Mouse (Mus musculus): Measurements from ENCODE around the gene Dnaaf2. TPM values are rescaled to one million over a fixed set of nuclear protein-coding genes. Genes with fewer than 3 reads are reported as not detected.

Dnaaf2 gene
- polyA plus RNA-seq, 1 experiment = 1.9 TPM

DNA sequence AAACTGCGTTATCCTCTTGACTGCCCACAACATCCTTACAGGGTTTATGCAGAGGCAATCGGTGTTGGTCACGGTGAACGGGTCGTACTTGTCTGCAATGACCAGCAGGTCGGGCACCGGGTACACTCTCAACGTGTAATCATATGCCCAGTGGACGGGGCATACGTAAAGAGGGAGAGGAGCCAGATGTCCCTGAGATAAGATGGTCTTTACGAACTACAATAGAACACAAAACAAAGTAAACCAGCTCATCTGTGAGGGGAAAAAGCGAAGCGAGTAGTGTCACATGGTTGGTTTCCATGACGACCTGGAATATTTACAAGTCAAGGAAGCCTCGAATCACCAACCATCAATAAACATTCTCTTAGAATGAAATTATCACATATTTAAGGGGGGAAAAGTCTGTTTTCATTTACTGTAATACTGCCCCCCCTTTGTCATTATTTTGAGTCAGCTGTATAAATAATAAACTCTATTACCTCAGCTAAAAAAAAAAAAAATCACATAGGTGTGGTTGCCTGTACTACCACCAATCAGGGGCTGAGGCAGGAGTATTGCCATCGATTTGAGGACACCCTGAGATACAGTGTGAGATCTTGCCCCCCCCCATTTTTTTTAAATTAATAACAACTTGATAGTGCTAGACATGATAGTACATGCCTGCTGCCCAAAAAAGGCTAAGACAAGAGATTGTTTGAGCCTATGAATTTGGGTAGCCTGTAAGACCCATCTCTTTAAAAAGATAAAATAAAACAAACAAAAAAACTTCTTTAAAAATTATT, 6.0 kb upstream of the Dnaaf2 start, which contains the start of gene Gm49384:
Gene Gm49384, minus strand, starts transcription at position 216 of the 782 bp plus-strand sequence.
- Histone ChIP-seq H3K27ac (ENCODE audit: insufficient read depth, low read length) (no peak within 1 kb of the TSS), H3K4me1 (ENCODE audit: control insufficient read depth, insufficient read depth, low read length) (peaks cover under 1% of the 10 kb centered on the region; the same call in 1 of the 2 replicates), H3K4me3 (ENCODE audit: insufficient read depth, low read length) (no peak within 1 kb of the TSS)
- TF ChIP-seq CTCF (IDR thresholded peaks at IDR 0.05; ENCODE audit: borderline replicate concordance, insufficient read depth, low read length) (no peak), POLR2A (IDR thresholded peaks at IDR 0.05; ENCODE audit: low read depth, low read length) (no peak)

DNA sequence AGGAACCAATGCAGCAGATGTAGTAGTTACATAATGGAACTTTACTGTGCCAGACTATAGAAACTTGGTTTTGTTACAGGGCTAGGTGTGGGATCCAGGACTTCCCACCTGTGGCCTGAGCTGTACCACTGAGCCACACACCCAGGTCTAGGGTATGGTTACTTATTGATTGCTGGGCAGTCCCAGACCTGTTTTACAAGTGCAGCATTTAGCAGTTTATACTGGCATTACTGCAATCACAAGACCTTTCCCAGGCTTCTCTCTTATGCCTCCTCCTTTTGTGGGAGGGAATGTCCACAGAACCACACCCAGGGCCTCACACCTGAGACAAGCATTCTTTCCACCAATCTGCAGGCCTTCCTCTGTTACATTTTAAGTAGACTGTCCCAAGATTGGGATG, 756 bp upstream of the Dnaaf2 start:
- TF ChIP-seq POLR2A (IDR thresholded peaks at IDR 0.05; ENCODE audit: low read depth, low read length) (no peak), CTCF (IDR thresholded peaks at IDR 0.05; ENCODE audit: borderline replicate concordance, insufficient read depth, low read length) (no peak)
- Histone ChIP-seq H3K4me1 (ENCODE audit: control insufficient read depth, insufficient read depth, low read length) (peaks cover 5% of the 10 kb centered on the region), H3K27ac (ENCODE audit: insufficient read depth, low read length) (no peak overlapping the region), H3K4me3 (ENCODE audit: insufficient read depth, low read length) (0 out of 2 replicates have a peak overlapping the region, but pooled peaks have one; percentile 9)

DNA sequence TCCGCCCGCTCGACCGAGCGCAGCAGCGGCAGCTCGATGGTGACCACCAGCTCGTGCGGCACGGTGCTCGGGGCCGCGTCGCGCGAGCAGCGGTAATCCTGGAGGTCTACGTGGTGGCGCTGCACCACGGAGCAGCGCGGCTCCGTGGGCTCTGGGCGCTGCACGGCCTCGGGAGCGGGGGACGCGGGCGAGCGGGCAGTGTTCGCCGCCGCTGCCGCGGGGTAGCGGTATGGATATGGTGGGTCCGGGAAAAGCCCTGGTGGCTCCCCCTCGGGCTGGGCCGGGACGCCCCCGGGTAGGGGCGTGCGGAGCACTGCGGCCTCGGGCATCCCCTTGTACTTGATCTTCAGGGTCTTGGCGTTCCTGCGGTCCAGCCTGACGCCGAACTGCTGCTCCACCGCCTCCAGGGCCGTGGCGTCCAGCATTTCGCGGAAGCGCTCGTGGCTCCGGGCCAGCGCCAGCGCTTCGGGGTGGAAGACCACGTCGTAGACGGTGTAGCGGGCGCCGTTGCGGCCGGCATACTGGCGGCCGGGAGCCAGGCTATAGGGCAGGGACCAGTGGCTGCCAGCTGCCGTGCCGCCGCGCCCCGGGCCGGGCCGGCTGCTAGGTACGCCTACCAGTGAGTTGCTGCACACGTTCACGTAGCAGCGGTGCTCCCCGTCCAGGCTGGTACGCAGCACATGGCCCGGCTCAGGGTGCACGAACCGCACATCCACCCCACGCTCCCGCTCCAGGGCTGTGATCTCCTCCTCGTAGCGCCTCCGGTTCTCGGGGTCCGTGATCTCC, 658 bp downstream of the Dnaaf2 start:
- TF ChIP-seq POLR2A (IDR thresholded peaks at IDR 0.05; ENCODE audit: low read depth, low read length) (no peak), CTCF (IDR thresholded peaks at IDR 0.05; ENCODE audit: borderline replicate concordance, insufficient read depth, low read length) (no peak)
- H3K27ac ChIP-seq (ENCODE audit: insufficient read depth, low read length) = peak overlapping the region; percentile 77
- H3K4me1 ChIP-seq (ENCODE audit: control insufficient read depth, insufficient read depth, low read length) = peaks cover 5% of the 10 kb centered on the region
- peak overlapping the region; percentile 59 for H3K4me3 ChIP-seq (ENCODE audit: insufficient read depth, low read length)

DNA sequence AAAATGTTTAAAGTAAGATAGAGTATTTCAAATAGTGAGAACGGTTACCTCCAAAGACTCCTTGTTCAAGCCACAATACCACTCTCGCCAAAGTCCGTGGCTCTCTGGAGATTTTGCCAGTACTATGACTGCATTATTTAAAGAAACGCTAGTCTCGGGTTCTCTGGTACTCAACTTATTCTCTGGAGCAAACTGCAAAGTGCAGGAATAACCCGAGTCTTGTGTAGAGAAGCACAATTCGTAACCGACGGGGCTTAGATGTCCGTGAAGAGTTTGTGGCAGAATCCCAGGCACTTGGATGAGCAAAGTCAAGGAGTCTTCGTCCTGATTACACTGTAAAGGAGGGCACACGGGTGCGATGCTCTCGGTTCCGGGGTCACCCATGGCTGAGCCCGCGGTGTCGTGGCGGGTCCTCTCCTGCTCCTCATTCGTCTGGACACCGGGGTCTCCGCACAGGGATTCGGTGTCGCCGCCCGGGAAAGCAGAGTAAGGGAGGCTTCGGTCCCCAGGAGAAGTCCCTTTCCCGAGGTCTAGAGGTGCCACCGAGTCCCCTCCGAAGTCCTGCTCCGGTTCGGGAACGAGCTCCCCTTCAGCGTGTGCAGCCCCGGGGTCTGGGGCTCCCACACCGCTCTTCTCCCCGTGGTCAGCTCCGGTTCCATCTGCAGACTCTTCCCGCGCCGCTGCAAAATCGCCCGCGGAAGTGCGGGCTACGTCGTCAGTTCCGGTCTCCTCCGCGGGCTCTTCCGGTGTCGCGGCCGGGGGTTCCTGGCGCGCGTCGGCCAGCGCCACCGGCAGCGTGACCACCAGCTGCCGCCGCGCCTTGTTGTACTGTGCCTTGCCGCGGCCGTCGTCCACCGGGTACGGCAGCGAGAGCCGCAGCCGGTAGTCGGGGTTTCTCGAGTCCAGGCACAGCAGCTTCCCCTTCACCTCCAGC, 1.5 kb downstream of the Dnaaf2 start, which contains the start of gene Gm49383:
Gene Gm49383, minus strand, starts transcription at position 661 of the 934 bp plus-strand sequence.
- peak; percentile 94 for TF ChIP-seq POLR2A (IDR thresholded peaks at IDR 0.05; ENCODE audit: low read depth, low read length)
- TF ChIP-seq CTCF (IDR thresholded peaks at IDR 0.05; ENCODE audit: borderline replicate concordance, insufficient read depth, low read length) = no peak
- H3K4me1 ChIP-seq (ENCODE audit: control insufficient read depth, insufficient read depth, low read length) = peaks cover 5% of the 10 kb centered on the region
- H3K27ac ChIP-seq (ENCODE audit: insufficient read depth, low read length) = peak within 1 kb of the TSS; percentile 77
- H3K4me3 ChIP-seq (ENCODE audit: insufficient read depth, low read length) = peak within 1 kb of the TSS; percentile 59

DNA sequence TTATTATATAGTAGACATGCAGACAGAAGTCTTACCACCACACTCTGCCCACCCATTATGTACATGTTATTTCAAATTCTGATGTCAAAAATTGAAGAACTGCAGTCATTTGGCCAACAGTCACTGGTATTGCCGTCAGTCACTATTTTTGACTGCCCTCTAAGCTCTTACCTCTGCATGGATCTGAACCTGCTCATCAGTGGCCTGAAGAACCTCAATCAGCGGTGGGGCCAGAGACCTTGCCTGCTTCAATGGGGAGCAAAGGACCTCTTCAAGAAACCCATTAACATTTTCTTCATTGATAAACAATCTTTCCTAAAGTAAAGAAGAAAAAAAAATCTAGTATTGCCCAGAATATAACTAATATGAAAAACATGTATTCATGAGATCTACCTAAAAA, 5.6 kb downstream of the Dnaaf2 start:
- H3K27ac ChIP-seq (ENCODE audit: insufficient read depth, low read length) = no peak overlapping the region
- H3K4me3 ChIP-seq (ENCODE audit: insufficient read depth, low read length) = no peak overlapping the region

DNA sequence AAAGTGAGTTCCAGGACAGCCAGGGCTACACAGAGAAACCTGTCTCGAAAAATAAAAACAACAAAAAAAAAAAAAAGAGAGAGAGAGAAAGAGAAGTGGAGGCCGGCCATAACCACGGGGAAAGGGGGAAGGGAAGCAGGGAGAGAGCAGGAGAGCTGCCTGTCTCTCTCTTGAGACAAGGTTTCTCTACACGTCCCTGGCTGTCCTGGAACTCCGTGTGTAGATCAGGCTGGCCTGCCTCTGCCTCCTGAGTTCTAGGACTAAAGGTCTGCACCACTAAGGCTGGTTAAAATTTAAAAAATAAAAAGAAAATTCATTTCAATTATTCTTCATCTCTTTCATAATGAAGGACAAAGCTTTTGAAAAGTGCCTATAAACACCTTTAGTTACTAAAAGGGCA, 6.8 kb downstream of the Dnaaf2 start:
- H3K27ac ChIP-seq (ENCODE audit: insufficient read depth, low read length) = no peak overlapping the region
- H3K4me1 ChIP-seq (ENCODE audit: control insufficient read depth, insufficient read depth, low read length) = peaks cover 3% of the 10 kb centered on the region; the same call in 1 of the 2 replicates
- H3K4me3 ChIP-seq (ENCODE audit: insufficient read depth, low read length) = no peak overlapping the region
- TF ChIP-seq CTCF (IDR thresholded peaks at IDR 0.05; ENCODE audit: borderline replicate concordance, insufficient read depth, low read length) (no peak), POLR2A (IDR thresholded peaks at IDR 0.05; ENCODE audit: low read depth, low read length) (no peak)

More for the DNA sequence above, 5.6 kb downstream of the Dnaaf2 start:
- H3K4me1 ChIP-seq (ENCODE audit: control insufficient read depth, insufficient read depth, low read length) = no peaks in the 10 kb centered on the region
- TF ChIP-seq POLR2A (IDR thresholded peaks at IDR 0.05; ENCODE audit: low read depth, low read length) = no peak
- TF ChIP-seq CTCF (IDR thresholded peaks at IDR 0.05; ENCODE audit: borderline replicate concordance, insufficient read depth, low read length) = no peak

DNA sequence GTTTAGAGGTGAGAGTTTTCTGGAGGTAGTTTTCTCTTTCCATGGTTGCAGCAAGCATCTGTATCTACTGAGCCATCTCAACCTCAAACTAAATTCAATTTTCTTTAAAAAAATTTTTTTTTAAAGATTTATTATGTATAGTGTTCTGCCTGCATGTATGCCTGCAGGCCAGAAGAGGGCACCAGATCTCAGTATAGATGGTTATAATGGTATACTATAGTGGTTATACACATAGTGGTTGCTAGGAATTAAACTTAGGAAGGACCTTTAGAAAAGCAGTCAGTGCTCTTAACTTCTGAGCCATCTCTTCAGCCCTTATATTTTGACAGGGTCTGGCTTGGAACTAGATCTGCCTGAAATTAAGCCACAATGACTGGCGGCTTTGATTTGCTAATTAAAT, 7.7 kb downstream of the Dnaaf2 start:
- peaks cover 3% of the 10 kb centered on the region; the same call in 1 of the 2 replicates for H3K4me1 ChIP-seq (ENCODE audit: control insufficient read depth, insufficient read depth, low read length)
- TF ChIP-seq POLR2A (IDR thresholded peaks at IDR 0.05; ENCODE audit: low read depth, low read length) = no peak
- no peak for TF ChIP-seq CTCF (IDR thresholded peaks at IDR 0.05; ENCODE audit: borderline replicate concordance, insufficient read depth, low read length)
- no peak overlapping the region for H3K27ac ChIP-seq (ENCODE audit: insufficient read depth, low read length)
- no peak overlapping the region for H3K4me3 ChIP-seq (ENCODE audit: insufficient read depth, low read length)

DNA sequence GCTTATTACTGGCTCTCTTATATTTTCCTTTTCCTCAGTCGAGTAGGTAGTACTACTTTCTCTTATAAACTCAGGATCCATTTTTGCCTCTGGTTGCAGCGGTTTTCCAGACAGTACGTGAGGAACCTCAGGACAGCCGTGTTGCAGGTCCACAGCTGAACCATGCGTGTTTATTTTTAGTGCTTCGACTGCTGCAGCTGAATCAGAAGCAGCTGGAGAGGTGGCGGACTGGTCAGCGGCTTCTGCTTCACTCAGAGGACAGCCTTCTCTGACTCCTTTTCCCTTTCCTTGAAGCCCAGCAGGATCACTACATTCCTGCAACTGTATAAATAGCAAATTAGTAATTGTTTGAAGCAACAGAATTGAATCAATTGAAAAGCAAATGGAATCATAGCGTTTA, 8.2 kb downstream of the Dnaaf2 start:
- Histone ChIP-seq H3K27ac (ENCODE audit: insufficient read depth, low read length) (no peak overlapping the region), H3K4me1 (ENCODE audit: control insufficient read depth, insufficient read depth, low read length) (peaks cover 6% of the 10 kb centered on the region), H3K4me3 (ENCODE audit: insufficient read depth, low read length) (no peak overlapping the region)
- TF ChIP-seq POLR2A (IDR thresholded peaks at IDR 0.05; ENCODE audit: low read depth, low read length) = no peak
- TF ChIP-seq CTCF (IDR thresholded peaks at IDR 0.05; ENCODE audit: borderline replicate concordance, insufficient read depth, low read length) = no peak

Data from embryonic fibroblast, embryonic 13.5 days (primary cell).